Mouse (Mus musculus) gastrocnemius, postnatal 25 days (tissue): ENCODE results near the gene Mrpl47. TPM values are rescaled to one million over a fixed set of nuclear protein-coding genes. Genes with fewer than 3 reads are reported as not detected.
"Not testable (repeated sequence)": the region's sequence is repeated elsewhere in the genome, so short reads cannot be mapped to it uniquely, and the experiment has no call there.

Source experiments
- DNase-seq: peaks from one replicate; pipeline ENCODE4 v3.0.0; 2022
- long read RNA-seq, 2 experiments: library from polyadenylated mRNA; stranded (forward); transcript quantifications; one replicate each; pipeline ENCODE4 v2.0.0; 2021
- total RNA-seq, 2 experiments: library from RNA; stranded (reverse); gene quantifications; 1 replicate in 1 of 2; 2 replicates in 1 of 2; pipeline ENCODE4 v1.2.3; 2021

The Mrpl47 gene
- total RNA-seq, result 10 to 100 TPM; 30.5 to 33.2 TPM
- long read RNA-seq, experiment 1, transcript Mrpl47-201 (7 exons, 3,364 nt), result major isoform, 30 of 32 reads
- long read RNA-seq, experiment 1, partial matches to known transcripts, result 1 of 32 reads
- long read RNA-seq, experiment 1, other reads (novel, unspliced or antisense), result 1 of 32 reads
- long read RNA-seq, experiment 2, transcript Mrpl47-201 (7 exons, 3,364 nt), result major isoform, 35 of 38 reads
- long read RNA-seq, experiment 2, partial matches to known transcripts, result 1 of 38 reads
- long read RNA-seq, experiment 2, other reads (novel, unspliced or antisense), result 2 of 38 reads

GRCm38 (mm10) chr3:32737172-32737655 lies at the start of gene Mrpl47:
Gene Mrpl47, minus strand, starts transcription at chr3:32737605.
- DNase-seq, result peak; percentile 11

- DNase-seq, result no peak
These were observed 33.4 kb upstream of the Mrpl47 start for GRCm38 (mm10) chr3:32770781-32771180.

- no peak for DNase-seq
These were observed 26.5 kb upstream of the Mrpl47 start for GRCm38 (mm10) chr3:32763902-32764301.

GRCm38 (mm10) chr3:32762962-32763361 lies 25.6 kb upstream of the Mrpl47 start:
- no peak for DNase-seq

GRCm38 (mm10) chr3:32759212-32759611 lies 21.8 kb upstream of the Mrpl47 start:
- no peak for DNase-seq

GRCm38 (mm10) chr3:32754384-32754915 lies 17.0 kb upstream of the Mrpl47 start:
- no peak for DNase-seq

- no peak for DNase-seq
These were observed 12.6 kb upstream of the Mrpl47 start for GRCm38 (mm10) chr3:32749820-32750579.

- DNase-seq, result no peak
These were observed 11.0 kb upstream of the Mrpl47 start for GRCm38 (mm10) chr3:32748384-32748783.

GRCm38 (mm10) chr3:32745426-32745825 lies 8.0 kb upstream of the Mrpl47 start:
- DNase-seq, result not testable (repeated sequence)

GRCm38 (mm10) chr3:32745001-32745400 lies 7.6 kb upstream of the Mrpl47 start:
- DNase-seq, result no peak

GRCm38 (mm10) chr3:32742276-32742780 lies 4.9 kb upstream of the Mrpl47 start:
- DNase-seq, result no peak

- DNase-seq, result no peak
These were observed 1.1 kb upstream of the Mrpl47 start for GRCm38 (mm10) chr3:32738549-32738948.

GRCm38 (mm10) chr3:32736244-32737171 lies 897 bp downstream of the Mrpl47 start, which contains the start of gene Ndufb5:
Gene Ndufb5, plus strand, starts transcription at chr3:32736990.
- peak; percentile 99 for DNase-seq

- DNase-seq, result no peak
These were observed 9.5 kb downstream of the Mrpl47 start for GRCm38 (mm10) chr3:32727861-32728260.

GRCm38 (mm10) chr3:32725951-32726350 lies 11.5 kb downstream of the Mrpl47 start:
- no peak for DNase-seq

GRCm38 (mm10) chr3:32724191-32724590 lies 13.2 kb downstream of the Mrpl47 start:
- DNase-seq, result no peak

GRCm38 (mm10) chr3:32718271-32718670 lies 19.1 kb downstream of the Mrpl47 start:
- DNase-seq, result no peak

- not testable (repeated sequence) for DNase-seq
These were observed 20.0 kb downstream of the Mrpl47 start for GRCm38 (mm10) chr3:32717403-32717802.

GRCm38 (mm10) chr3:32713711-32714110 lies 23.7 kb downstream of the Mrpl47 start:
- no peak for DNase-seq

GRCm38 (mm10) chr3:32709388-32709787 lies 28.0 kb downstream of the Mrpl47 start:
- DNase-seq, result no peak

- DNase-seq, result peak; percentile 99
These were observed 28.8 kb downstream of the Mrpl47 start for GRCm38 (mm10) chr3:32708368-32709231.
